Mouse (Mus musculus): Measurements from ENCODE around the gene Pde4b. TPM values are rescaled to one million over a fixed set of nuclear protein-coding genes. Genes with fewer than 3 reads are reported as not detected.

Pde4b gene
- polyA plus RNA-seq, 1 experiment: 21.1 TPM

- WGBS: 97% methylated on average over 5 of the region's 5 CpGs
- H3K36me3 ChIP-seq (ENCODE audit: control insufficient read depth, insufficient read depth, low read length): no peaks in the 10 kb centered on the region
- no peak overlapping the region for H3K4me3 ChIP-seq (ENCODE audit: control insufficient read depth, insufficient read depth, low read length)
- TF ChIP-seq CTCF (IDR thresholded peaks at IDR 0.05; ENCODE audit: borderline replicate concordance, control insufficient read depth, extremely low read depth, insufficient read depth, low read length, poor library complexity) (no peak), POLR2A (IDR thresholded peaks at IDR 0.05; ENCODE audit: control insufficient read depth, extremely low read depth, insufficient read depth, low read length, poor library complexity) (no peak)
- H3K27ac ChIP-seq (ENCODE audit: control insufficient read depth, insufficient read depth, low read length): no peak overlapping the region
- H3K27me3 ChIP-seq (ENCODE audit: control insufficient read depth, insufficient read depth, low read length): no peaks in the 10 kb centered on the region
- peaks cover 19% of the 10 kb centered on the region for H3K4me1 ChIP-seq (replicated peaks; ENCODE audit: control insufficient read depth, insufficient read depth, low read length)
- no peak for DNase-seq
Measured at GRCm38 (mm10) chr4:102633241-102633640, 545.9 kb downstream of the Pde4b start.

GRCm38 (mm10) chr4:102635258-102635657 lies 547.9 kb downstream of the Pde4b start:
- Histone ChIP-seq H3K36me3 (ENCODE audit: control insufficient read depth, insufficient read depth, low read length) (no peaks in the 10 kb centered on the region), H3K27ac (ENCODE audit: control insufficient read depth, insufficient read depth, low read length) (no peak overlapping the region), H3K27me3 (ENCODE audit: control insufficient read depth, insufficient read depth, low read length) (no peaks in the 10 kb centered on the region), H3K4me1 (replicated peaks; ENCODE audit: control insufficient read depth, insufficient read depth, low read length) (peaks cover 16% of the 10 kb centered on the region), H3K4me3 (ENCODE audit: control insufficient read depth, insufficient read depth, low read length) (no peak overlapping the region)
- DNase-seq: no peak
- WGBS: 20% methylated on average over 9 of the region's 9 CpGs
- TF ChIP-seq CTCF (IDR thresholded peaks at IDR 0.05; ENCODE audit: borderline replicate concordance, control insufficient read depth, extremely low read depth, insufficient read depth, low read length, poor library complexity) (no peak), POLR2A (IDR thresholded peaks at IDR 0.05; ENCODE audit: control insufficient read depth, extremely low read depth, insufficient read depth, low read length, poor library complexity) (no peak)

GRCm38 (mm10) chr4:102635944-102636343 lies 548.6 kb downstream of the Pde4b start:
- 54% methylated on average over 8 of the region's 8 CpGs for WGBS
- no peak for TF ChIP-seq POLR2A (IDR thresholded peaks at IDR 0.05; ENCODE audit: control insufficient read depth, extremely low read depth, insufficient read depth, low read length, poor library complexity)
- no peak for TF ChIP-seq CTCF (IDR thresholded peaks at IDR 0.05; ENCODE audit: borderline replicate concordance, control insufficient read depth, extremely low read depth, insufficient read depth, low read length, poor library complexity)

GRCm38 (mm10) chr4:102637348-102637910 lies 550.1 kb downstream of the Pde4b start:
- Histone ChIP-seq H3K27me3 (ENCODE audit: control insufficient read depth, insufficient read depth, low read length) (no peaks in the 10 kb centered on the region), H3K4me1 (replicated peaks; ENCODE audit: control insufficient read depth, insufficient read depth, low read length) (peaks cover 7% of the 10 kb centered on the region), H3K27ac (ENCODE audit: control insufficient read depth, insufficient read depth, low read length) (no peak overlapping the region), H3K36me3 (ENCODE audit: control insufficient read depth, insufficient read depth, low read length) (no peaks in the 10 kb centered on the region), H3K4me3 (ENCODE audit: control insufficient read depth, insufficient read depth, low read length) (no peak overlapping the region)
- no peak for DNase-seq
- WGBS: 95% methylated on average over 4 of the region's 4 CpGs
- no peak for TF ChIP-seq CTCF (IDR thresholded peaks at IDR 0.05; ENCODE audit: borderline replicate concordance, control insufficient read depth, extremely low read depth, insufficient read depth, low read length, poor library complexity)
- TF ChIP-seq POLR2A (IDR thresholded peaks at IDR 0.05; ENCODE audit: control insufficient read depth, extremely low read depth, insufficient read depth, low read length, poor library complexity): no peak

More at GRCm38 (mm10) chr4:102635944-102636343, 548.6 kb downstream of the Pde4b start:
- no peak for DNase-seq
- Histone ChIP-seq H3K4me3 (ENCODE audit: control insufficient read depth, insufficient read depth, low read length) (no peak overlapping the region), H3K27ac (ENCODE audit: control insufficient read depth, insufficient read depth, low read length) (no peak overlapping the region), H3K36me3 (ENCODE audit: control insufficient read depth, insufficient read depth, low read length) (no peaks in the 10 kb centered on the region), H3K4me1 (replicated peaks; ENCODE audit: control insufficient read depth, insufficient read depth, low read length) (peaks cover 16% of the 10 kb centered on the region), H3K27me3 (ENCODE audit: control insufficient read depth, insufficient read depth, low read length) (no peaks in the 10 kb centered on the region)

- Histone ChIP-seq H3K4me3 (ENCODE audit: control insufficient read depth, insufficient read depth, low read length) (no peak overlapping the region), H3K36me3 (ENCODE audit: control insufficient read depth, insufficient read depth, low read length) (no peaks in the 10 kb centered on the region), H3K4me1 (replicated peaks; ENCODE audit: control insufficient read depth, insufficient read depth, low read length) (no peaks in the 10 kb centered on the region; the same call in 1 of the 2 replicates), H3K27ac (ENCODE audit: control insufficient read depth, insufficient read depth, low read length) (no peak overlapping the region), H3K27me3 (ENCODE audit: control insufficient read depth, insufficient read depth, low read length) (no peaks in the 10 kb centered on the region)
- no peak for TF ChIP-seq CTCF (IDR thresholded peaks at IDR 0.05; ENCODE audit: borderline replicate concordance, control insufficient read depth, extremely low read depth, insufficient read depth, low read length, poor library complexity)
- TF ChIP-seq POLR2A (IDR thresholded peaks at IDR 0.05; ENCODE audit: control insufficient read depth, extremely low read depth, insufficient read depth, low read length, poor library complexity): no peak
- 64% methylated on average over 4 of the region's 4 CpGs for WGBS
- no peak for DNase-seq
Measured at GRCm38 (mm10) chr4:102640942-102641341, 553.6 kb downstream of the Pde4b start.

GRCm38 (mm10) chr4:102644062-102644461 lies 556.7 kb downstream of the Pde4b start:
- H3K4me3 ChIP-seq (ENCODE audit: control insufficient read depth, insufficient read depth, low read length): no peak overlapping the region
- 86% methylated on average over 6 of the region's 6 CpGs for WGBS
- TF ChIP-seq CTCF (IDR thresholded peaks at IDR 0.05; ENCODE audit: borderline replicate concordance, control insufficient read depth, extremely low read depth, insufficient read depth, low read length, poor library complexity) (no peak), POLR2A (IDR thresholded peaks at IDR 0.05; ENCODE audit: control insufficient read depth, extremely low read depth, insufficient read depth, low read length, poor library complexity) (no peak)
- H3K4me1 ChIP-seq (replicated peaks; ENCODE audit: control insufficient read depth, insufficient read depth, low read length): no peaks in the 10 kb centered on the region; the same call in 1 of the 2 replicates
- no peaks in the 10 kb centered on the region for H3K27me3 ChIP-seq (ENCODE audit: control insufficient read depth, insufficient read depth, low read length)
- no peak for DNase-seq
- H3K27ac ChIP-seq (ENCODE audit: control insufficient read depth, insufficient read depth, low read length): no peak overlapping the region
- no peaks in the 10 kb centered on the region for H3K36me3 ChIP-seq (ENCODE audit: control insufficient read depth, insufficient read depth, low read length)

- TF ChIP-seq POLR2A (IDR thresholded peaks at IDR 0.05; ENCODE audit: control insufficient read depth, extremely low read depth, insufficient read depth, low read length, poor library complexity) (no peak), CTCF (IDR thresholded peaks at IDR 0.05; ENCODE audit: borderline replicate concordance, control insufficient read depth, extremely low read depth, insufficient read depth, low read length, poor library complexity) (no peak)
- WGBS: 5% methylated on average over 2 of the region's 2 CpGs
- no peak overlapping the region for H3K4me3 ChIP-seq (ENCODE audit: control insufficient read depth, insufficient read depth, low read length)
- no peak for DNase-seq
- H3K4me1 ChIP-seq (replicated peaks; ENCODE audit: control insufficient read depth, insufficient read depth, low read length): no peaks in the 10 kb centered on the region; the same call in 1 of the 2 replicates
- H3K27ac ChIP-seq (ENCODE audit: control insufficient read depth, insufficient read depth, low read length): no peak overlapping the region
- no peaks in the 10 kb centered on the region for H3K36me3 ChIP-seq (ENCODE audit: control insufficient read depth, insufficient read depth, low read length)
- H3K27me3 ChIP-seq (ENCODE audit: control insufficient read depth, insufficient read depth, low read length): no peaks in the 10 kb centered on the region
Measured at GRCm38 (mm10) chr4:102647056-102647455, 559.7 kb downstream of the Pde4b start.

Data from thymus, adult 2 months (tissue).